Mouse (Mus musculus): ENCODE data around the gene Eprs.
A peak's percentile ranks its signal among the peaks of the same experiment; 100 is the strongest.

Eprs gene

GRCm38 (mm10) chr1:185451077-185451476, 88.2 kb downstream of the Eprs start:
- no peak for DNase-seq (ENCODE audit: low spot score)

- peak; percentile 60 for DNase-seq (ENCODE audit: low spot score)
Measured at GRCm38 (mm10) chr1:185451495-185451894, 88.7 kb downstream of the Eprs start.

DNA sequence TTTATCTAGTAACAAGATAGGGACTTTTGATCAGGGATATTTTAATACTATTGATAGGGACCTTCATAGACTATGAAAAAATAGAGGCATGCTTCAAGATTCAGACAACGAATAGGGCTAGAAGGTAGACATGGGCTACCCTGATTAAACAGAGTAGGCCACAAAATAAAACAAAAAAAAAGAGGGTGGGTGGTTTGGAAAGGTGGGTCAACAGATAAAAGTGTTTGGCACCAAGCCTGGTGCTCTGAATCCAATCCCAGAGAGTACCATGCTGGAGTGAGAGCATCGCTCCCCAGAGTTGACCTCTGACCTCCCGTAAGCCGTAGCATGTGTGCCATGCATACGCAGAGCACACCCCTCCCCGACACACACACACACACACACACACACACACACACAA, 89.6 kb downstream of the Eprs start:
- DNase-seq (ENCODE audit: low spot score) = no peak

- DNase-seq (ENCODE audit: low spot score) = no peak
Measured at GRCm38 (mm10) chr1:185454144-185454543, 91.3 kb downstream of the Eprs start.

- DNase-seq (ENCODE audit: low spot score) = peak; percentile 95
Measured at GRCm38 (mm10) chr1:185454575-185454954, 91.7 kb downstream of the Eprs start, which contains the start of gene Slc30a10. Slc30a10 (plus strand) TSS chr1:185454848.

GRCm38 (mm10) chr1:185454955-185455701, 92.3 kb downstream of the Eprs start:
- no peak for DNase-seq (ENCODE audit: low spot score)

DNA sequence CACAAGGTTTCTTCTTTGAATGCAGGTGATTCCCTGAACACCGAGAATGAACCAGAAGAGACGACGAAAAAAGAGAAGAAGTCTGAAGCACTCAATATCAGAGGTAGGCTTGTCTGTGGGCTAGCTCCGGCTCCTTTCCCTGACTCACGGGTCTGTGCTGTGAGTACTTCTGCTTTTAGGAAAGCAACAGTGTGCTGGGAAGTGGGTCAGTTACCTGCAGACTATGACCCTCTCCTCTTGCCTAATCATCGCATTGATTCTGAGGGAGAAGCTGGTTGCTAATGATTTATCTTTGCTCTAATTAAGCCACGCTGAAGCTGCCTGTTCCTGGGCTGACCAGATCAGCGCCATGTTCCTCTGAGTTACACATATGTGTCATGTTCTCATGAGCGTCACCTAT, 93.5 kb downstream of the Eprs start:
- no peak for DNase-seq (ENCODE audit: low spot score)

- DNase-seq (ENCODE audit: low spot score) = no peak
Measured at GRCm38 (mm10) chr1:185460096-185460495, 97.3 kb downstream of the Eprs start.

DNA sequence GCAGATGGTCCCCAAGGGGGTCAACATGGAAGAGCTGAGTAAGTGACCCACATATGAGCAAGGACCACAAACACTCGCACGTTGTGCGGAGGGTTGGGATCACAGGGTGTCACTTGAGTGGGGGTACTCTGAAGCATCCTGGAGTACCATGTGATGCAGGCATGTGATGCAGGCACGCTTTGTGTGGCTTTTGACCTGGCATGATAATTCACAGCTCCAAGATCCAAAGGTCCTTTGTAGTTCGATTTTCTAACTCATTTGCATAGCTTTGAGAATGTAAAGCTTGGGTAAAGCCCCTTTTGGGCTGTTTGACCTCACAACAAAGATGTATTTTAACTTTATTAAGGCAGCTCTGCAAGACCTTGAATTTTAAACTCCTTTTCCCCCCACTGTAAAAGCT, 100.0 kb downstream of the Eprs start:
- no peak for DNase-seq (ENCODE audit: low spot score)

- DNase-seq (ENCODE audit: low spot score) = peak; percentile 76
Measured at GRCm38 (mm10) chr1:185469551-185470021, 106.7 kb downstream of the Eprs start.

- DNase-seq (ENCODE audit: low spot score) = peak; percentile 89
Measured at GRCm38 (mm10) chr1:185472025-185472720, 109.3 kb downstream of the Eprs start.

- DNase-seq (ENCODE audit: low spot score) = peak; percentile 50
Measured at GRCm38 (mm10) chr1:185472730-185473129, 109.9 kb downstream of the Eprs start.

DNA sequence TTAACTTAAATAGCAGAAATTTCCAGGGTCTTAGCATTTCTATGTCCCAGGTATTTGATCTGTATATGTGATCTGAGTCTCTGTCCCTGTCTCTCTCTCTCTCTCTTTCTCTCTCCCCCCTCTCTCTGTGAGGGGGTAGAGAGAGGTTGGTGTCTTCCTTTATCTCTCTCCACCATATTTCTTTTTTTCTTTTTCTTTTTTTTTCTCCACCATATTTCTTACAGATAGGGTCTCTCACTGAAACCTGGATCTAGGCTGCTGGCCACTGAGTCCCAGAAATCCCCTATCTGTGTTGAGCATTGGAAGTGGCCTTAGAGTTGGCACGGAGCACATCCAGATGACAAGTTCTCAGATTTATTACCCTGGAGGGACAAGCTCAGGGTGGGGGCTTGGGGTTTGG, 110.6 kb downstream of the Eprs start:
- no peak for DNase-seq (ENCODE audit: low spot score)

Measured in c-Kit-positive CD71-positive TER-119-positive erythroid progenitor cells, embryonic 14.5 days (primary cell).